Mouse (Mus musculus): ENCODE measurements around the gene Fam102a.

Fam102a gene

DNA sequence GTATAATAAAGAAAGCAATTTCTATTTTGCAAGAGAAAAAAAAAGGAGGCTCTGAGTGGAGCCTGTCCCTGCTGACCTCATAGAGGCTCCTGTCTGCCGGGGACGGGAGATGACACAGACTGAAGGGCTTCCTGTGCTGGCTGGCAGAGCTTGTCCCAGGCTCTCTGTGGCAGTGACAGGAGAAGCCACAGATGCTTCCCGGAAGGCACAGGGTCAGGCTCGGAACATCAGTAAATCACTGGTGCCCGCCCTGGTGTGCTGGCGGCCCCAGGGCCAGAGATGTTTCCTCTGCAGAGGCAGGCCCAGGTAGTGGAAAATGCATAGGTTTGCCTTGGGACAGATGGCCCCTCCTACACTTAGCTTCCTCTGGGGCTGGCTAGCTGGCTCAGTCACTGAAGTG is 20.8 kb upstream of the Fam102a start:
- no peak for DNase-seq (ENCODE audit: extremely low spot score)

DNA sequence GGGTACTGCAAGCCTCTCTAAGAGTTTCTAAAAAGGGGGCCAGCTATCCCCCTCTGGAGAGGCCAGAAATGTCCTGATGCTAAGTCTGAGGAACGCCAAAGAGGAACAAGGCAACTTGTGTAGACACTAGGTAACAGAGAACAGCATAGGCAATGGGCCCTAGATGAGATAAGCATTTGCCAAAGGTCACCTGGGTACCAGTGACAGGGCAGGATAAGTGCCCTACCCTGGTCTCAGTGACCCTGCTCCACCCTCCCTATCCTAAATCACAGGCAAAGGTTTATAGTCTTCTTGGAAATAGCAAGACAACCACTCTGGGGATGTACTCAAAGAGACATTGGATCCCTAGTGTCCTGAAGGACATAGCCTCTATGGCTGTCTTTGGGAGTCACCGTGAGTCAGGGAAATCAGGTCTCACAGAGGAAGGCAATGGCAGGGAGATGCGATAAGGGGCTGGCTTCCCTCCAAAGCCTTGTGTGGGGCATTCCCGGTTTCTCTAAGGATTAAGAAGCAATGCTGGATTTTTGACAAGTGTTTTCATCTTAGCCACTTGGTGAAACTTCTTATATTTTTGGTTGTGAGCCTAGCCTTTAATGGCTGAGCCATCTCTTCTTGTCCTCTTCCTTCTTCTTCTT is 17.8 kb upstream of the Fam102a start:
- no peak for DNase-seq (ENCODE audit: extremely low spot score)

DNA sequence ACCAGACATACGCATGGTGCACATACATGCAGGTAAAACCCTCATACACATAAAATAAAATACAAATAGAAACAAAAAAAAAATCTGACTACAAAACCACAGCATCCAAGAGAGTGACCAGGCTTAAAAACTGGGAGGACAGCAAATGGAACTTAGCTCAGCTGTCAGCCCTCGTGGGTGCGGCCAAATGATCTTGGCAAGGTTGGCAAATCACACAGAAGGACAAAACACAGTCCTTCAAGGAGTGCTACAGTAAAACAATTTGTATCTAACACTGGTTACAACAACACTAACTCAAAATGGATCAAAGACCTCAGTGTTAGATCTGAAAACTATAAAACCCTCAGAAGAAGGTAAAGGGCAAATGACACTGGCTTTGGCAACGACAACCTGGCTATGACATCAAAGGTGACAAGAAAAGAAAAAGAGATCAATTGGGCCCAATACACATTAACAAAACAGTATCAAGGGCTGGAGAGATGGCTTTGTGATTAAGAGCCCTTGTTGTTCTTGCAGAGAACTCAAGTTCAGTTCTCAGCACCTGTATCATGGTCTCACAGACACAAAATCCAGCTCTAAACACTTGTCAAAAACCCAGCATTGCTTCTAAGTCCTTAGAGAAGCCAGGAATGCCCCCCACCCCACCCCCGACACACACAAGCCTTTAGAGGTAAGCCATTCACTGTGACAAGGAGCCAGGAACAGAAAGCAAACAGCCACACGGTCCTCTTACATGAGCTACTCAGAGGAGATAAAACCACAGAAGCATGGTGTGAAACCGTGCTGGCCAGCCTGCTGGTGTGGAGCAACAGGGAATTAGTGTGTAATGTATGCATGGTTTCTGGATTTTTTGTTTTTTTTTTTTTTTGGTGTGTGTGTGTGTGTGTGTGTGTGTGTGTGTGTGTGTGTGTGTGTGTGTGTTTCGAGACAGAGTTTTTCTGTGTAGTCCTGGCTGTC is 14.8 kb upstream of the Fam102a start:
- DNase-seq (ENCODE audit: extremely low spot score) = no peak

DNA sequence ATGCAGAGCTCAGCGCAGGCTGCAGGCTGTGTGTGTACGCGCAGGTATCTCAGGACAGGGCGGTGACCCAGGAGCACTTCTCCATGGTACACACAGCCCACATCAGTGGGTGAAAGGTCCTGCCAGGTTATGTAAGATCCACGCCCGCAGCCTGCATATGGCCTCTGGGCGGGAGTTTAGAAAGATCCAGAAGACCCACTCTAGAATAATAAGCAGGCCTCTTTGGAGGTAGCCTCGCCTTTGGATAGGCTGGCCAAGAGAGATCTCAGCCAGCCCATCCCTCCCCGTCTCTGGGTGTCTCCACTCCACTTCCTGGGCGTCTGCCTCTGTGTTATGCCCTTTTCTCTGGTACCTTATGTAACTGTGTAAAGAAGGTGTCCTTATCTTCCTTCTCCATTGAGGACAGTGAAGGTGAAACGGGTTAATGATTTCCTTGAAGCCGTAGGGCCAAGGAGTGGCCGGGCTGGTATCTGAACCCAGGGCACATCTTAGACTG is 10.5 kb upstream of the Fam102a start:
- no peak for DNase-seq (ENCODE audit: extremely low spot score)

DNA sequence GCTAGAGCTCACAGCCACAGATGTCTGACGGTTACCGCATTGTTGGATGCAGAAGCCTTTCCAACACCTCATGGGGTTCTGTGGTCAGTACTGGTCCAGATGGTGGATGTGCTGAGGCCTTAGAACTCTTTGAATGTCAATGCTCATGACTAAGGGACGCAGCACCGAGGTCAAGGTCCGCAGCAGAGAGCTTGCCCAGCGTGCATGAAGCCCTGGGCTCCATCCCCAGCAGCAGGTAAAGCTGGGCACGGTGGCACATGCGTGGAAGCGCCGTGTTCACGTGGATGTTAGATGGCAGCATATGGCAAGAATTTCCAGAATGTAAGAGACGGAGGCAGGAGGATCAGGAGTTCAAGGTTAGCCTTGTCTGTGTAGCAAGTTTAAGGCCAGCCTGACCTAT is 9.3 kb upstream of the Fam102a start:
- no peak for DNase-seq (ENCODE audit: extremely low spot score)

DNA sequence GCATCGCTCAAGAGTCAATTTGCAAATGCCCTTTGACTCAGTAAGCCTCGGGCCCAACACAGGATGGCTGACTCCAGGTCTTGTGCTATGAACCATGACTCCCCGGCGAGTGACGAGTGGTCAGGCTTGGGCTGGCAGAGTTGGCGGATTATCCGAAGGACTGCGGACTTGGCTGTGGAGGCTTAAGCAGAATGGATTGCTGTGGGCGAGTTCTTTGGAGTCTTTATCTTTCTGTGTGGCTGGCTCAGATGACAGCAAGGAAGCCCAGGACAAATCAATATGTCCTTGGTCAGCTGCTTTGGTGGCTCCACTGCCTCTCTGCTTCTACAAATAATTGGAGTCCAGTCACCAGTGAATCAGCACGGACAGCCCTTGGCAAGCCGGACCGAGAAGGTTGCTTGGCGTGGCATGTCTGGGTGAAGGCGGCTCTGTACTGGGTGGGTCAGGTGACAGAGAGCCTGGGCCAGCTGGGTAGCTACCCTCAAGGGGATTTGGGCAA is 7.6 kb upstream of the Fam102a start:
- no peak for DNase-seq (ENCODE audit: extremely low spot score)

DNA sequence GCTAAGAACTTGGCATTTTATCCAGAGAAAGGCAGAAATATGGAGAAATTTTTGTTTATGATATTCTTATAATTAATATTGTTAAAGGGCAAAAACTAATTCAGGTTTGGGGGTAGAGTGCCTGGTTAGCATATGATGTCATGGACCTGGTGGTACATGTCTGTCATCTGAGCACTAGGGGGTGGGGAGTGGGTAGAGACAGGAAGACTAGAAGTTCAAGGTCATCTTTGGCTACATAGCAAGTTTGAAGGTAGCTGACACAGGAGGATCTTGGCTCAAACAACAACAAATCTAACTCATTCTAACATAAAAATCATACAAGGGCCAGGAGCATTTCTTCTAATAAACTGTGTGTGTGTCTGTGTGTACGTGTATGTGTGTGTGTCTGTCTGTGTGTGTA is 6.8 kb upstream of the Fam102a start:
- no peak for DNase-seq (ENCODE audit: extremely low spot score)

DNA sequence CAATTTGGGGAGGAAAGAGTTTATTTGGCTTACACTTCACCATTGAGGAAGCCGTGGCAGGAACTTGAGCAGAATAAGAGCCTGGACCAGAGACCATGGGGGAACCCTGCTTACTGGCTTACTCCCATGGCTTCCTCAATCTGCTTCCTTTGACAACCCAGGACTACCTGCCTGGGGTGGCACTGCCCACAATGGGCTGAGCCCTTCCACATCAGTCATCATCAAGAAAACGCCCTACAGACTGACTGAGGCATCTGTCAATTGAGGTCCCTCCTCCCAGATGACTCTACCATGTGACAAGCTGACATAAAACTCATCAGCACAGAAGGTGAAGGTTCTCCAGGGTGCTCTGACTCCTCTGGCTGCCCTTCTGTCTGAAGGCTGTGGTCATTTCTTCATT is 4.7 kb upstream of the Fam102a start:
- DNase-seq (ENCODE audit: extremely low spot score) = no peak

DNA sequence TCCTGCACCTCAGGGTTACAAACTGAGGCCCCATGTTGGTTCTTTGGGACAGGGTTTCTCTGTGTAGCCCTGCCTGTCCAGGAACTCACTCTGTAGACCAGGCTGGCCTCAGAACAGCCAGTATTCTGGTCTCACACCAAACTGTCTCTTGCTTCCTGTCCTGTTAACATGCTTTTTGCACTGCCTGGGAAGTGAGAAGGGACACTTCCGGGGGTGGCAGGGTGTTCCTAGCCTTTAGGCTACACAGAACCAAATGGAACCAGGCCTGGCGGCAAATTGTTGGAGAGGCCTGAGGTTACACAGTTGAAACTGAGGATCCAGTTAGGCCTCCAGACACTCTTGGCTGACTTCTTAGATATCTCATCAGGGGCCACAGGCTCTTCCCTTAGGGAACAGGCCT is 2.0 kb upstream of the Fam102a start:
- DNase-seq (ENCODE audit: extremely low spot score) = no peak

DNA sequence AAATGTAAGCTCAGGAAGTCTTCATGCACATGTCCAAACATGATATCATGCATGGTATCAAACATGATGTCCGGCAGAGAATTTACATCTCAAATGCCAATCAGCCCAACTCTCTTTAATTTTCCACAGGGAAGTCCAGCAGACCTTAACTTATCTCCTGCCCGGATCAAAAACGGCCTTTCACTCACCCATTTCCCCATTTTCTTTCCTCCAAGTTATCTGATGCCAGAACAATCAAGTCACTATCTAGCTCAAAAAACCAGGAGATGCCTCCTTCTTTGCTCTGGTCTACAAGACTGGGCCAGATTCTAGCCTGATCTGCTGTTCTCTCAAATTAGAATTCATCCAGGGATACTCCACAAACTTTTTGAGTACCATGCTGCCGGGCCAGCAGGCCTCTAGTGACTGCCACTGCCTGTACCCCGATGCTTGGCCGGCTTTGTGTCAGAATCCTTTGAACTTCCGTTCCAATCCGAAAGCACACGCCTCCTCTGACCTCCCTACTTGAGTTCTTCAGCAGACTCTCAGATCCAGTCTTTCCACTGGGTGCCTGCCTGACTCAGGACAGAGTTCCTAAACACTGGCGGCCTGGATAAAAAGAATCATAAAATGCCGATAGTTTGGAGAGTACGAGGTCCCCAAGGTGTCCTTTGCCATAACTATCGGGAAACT is 935 bp upstream of the Fam102a start:
- DNase-seq (ENCODE audit: extremely low spot score) = peak; percentile 71

DNA sequence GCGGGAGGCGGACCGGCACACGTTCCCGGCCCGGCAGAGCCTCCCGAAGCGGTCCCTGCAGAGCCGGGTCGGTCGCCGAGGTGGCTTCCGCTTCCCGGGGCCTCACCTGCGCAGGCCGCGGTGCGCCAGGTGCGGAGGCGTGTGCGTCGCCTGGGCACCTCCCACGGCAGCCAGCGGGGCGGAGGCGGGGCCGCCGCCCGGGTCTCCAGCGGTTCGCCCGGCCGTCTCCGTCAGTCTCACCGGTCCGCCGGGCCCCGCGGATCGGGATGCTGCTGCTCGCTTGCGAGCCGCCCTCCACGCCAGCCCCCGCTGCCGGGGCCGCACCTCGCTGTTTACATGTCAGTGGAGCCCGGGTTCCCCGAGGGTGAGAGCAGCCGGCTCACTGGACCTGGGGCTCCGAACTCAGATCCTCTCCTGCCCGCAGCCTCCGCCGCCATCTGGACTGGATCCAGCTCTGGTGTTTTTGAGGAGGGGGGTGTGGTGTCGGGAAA is 414 bp downstream of the Fam102a start:
- DNase-seq (ENCODE audit: extremely low spot score) = peak; percentile 58

DNA sequence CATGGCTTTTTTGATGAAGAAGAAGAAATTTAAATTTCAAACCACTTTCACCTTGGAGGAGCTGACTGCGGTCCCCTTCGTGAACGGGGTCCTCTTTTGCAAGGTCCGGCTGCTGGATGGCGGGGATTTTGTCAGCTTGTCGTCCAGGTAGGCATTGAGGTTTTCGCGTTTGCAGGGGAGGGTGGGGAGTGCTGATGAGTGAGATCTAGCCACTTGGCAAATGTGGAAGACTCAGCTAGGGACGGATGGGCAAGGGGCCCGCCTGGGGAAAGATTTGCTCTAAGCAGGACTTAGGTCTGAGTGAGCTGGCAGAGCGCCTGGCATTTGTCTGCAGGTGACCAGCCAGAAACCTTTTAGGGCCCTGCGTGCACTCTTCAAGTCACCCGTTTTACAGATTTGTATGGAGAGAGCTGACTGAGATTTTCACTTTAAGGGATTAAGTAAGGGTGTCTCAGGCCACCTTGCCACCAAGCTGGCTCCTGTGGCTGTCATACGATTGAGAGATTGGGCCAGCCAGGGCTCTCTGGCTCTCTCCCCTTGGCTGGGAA is 1.0 kb downstream of the Fam102a start:
- peak; percentile 22 for DNase-seq (ENCODE audit: extremely low spot score)

DNA sequence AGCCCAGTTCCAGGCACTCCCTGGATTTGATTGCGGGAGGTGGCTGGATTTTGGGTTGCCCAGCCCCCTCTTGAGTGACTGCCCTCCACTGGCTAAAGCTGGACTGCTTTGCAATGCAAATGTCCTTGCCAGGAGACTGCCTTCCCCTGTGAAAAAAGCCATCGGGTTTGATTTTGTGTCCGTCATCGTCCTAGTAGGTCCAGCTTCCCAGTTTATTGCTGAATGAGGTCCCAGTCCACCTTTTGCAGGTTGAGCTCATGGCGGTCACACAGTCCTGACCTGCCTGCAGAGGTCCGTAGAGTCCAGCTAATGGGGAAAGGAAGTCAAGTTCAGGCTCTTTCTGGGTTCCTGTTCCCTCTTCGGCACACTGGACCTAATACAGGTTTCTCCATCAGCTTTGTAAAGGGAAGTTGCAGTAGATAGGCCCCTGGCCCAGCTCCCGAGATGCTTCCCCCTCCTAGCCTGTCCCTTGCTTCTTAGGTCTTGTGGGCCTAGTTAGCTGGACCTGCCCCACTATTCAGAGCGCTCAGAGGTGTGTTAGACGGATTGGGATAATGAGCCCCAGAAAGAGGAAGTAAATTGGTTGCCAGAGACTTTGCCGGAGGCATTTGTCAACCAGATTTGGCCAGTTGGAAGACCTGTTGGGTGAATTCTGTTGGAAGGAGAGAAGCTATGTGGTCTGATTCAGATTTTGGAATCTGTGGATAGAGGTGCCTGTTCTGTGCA is 1.7 kb downstream of the Fam102a start:
- DNase-seq (ENCODE audit: extremely low spot score) = peak; percentile 38

DNA sequence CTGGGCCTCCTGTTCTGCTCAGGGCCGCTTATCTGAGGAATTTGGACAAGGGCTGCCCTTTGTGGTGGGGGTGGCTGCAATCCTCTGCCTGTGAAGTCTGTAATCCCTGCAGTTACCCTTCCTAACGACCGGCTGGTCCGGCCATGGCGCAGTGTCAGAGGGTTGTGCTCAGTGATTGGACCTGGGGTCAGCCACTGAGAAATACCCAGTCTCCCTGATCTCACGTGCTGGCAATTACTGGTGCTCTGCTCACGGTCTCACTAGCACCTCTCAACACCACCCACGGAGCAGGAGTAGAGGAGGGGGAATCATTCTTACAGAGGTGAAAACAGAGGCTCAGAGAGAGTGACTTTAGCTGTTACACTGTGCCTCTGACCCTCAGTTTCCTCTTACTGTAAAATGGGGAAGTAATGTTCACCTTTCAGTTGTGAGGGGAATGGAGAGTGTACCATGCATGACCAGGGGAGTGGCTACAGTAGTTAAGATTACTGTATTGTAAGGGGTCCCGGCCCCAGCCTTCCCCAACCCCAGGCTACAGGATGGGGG is 2.3 kb downstream of the Fam102a start:
- peak; percentile 27 for DNase-seq (ENCODE audit: extremely low spot score)

DNA sequence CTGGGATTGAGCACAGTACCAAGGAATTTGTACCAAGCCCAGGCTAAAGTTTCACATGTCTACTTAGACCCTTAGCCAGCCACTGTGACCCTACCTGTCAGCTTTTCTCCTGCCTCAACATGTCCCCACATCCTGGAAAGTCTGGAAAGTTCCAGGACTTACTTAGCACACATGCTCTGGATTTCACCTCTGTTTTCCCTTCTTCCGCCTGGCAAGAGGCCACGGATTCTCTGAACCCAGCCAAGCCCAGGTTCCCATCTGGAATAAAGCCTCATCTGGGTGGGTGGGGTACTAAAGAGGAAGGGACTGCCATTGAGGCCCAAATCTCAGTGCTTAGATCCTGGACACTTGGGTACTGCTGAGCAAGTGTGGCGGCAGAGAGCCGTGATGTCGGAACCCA is 2.8 kb downstream of the Fam102a start:
- DNase-seq (ENCODE audit: extremely low spot score) = no peak

DNA sequence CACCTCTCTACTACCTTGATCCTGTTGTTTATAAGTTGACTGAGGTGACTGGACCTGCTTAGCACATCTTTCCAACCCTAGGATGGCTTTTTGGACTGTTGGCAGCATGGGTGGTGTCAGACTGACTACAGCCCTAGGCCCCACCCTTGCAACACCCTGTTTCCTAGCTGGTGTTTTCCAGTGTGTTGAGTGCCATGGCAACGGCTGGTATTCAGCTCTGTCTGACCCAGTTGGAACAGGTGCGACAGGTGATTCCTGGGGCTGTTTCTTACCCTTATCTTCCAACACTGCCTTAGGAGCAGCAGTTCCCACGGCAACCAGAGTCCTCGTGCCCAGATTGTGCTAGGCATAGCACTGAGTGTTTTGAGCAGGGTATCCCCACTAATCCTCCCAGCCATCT is 3.3 kb downstream of the Fam102a start:
- no peak for DNase-seq (ENCODE audit: extremely low spot score)

DNA sequence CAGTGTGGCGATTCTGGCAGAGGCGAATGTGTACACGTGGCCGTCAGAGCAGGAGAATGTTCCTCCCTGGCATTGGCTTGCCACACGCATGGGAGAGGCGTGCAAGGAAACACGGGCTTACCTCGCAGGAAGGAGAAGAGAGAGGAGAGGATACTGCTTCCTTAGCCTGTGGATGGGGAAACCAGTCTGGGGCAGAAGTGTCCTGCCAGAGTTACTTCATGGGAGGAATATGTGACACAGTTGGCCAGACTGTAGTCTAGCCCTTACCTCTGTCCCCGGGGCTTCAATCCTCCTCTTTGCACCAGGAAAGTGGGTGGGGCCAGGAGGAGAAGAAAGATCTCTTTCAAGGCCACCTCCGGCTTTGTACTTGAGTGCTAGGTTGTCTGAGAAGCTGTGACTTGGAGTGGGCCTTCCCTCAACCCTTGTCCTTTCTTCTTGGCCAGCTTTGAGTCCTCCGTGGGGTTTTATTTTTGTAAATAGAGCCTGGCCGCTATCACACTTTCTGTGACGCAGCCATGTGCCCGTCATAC is 4.4 kb downstream of the Fam102a start:
- no peak for DNase-seq (ENCODE audit: extremely low spot score)

DNA sequence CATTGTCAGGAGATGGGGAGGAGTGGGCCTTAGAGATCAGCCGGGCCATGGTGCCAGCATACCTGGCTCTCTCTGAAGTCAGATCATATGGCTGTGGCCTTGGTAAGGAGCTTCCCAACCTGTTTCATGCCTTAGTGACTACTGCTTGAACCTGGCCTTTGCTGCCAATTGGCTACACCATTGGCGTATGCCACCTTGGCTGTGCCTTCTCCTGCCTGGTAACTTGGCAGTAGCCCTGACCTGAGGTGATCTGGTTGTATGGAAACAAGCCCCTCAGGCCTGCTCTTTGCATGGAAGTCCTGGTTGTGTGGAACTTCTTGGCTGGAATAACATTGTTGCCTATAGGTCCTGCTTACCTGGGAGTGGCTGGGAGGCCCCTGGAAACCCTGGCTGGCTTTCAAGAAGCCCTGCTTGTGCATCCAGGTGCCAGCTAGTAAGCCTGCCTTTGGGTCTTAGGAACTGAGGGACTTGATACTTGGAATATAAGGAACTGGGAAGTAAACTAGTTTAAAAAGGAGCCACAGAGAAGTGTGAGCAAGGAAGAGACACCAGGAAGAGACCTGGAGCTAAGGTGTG is 6.3 kb downstream of the Fam102a start:
- DNase-seq (ENCODE audit: extremely low spot score) = no peak

DNA sequence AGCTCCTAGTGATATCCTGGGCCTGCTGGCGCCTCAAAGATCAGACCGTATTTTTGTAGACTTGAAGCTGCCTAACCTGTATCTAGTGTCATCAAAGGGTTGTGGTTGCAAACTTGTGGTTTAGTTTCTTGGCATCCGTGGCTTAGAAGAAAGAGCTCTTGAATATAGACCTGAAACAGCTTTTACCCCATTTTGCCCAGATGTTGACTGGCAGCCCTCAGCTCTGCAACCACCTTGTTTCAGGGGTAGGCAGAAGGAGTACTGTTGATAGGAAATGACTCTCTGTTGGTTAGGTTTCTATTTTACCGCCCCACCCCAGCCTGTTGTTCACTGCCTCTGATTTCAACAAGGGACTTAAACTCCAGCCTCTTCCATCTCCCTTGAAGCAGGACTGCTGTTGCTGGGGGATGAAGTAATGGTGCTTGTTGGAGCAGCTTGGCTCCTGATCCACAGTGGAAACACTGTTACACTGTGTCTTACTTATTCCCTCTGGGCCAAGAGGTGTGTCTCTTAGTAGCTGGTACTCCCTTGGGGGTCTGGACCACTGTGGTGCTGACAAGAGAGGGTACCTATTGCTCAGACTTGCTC is 6.9 kb downstream of the Fam102a start:
- no peak for DNase-seq (ENCODE audit: extremely low spot score)

DNA sequence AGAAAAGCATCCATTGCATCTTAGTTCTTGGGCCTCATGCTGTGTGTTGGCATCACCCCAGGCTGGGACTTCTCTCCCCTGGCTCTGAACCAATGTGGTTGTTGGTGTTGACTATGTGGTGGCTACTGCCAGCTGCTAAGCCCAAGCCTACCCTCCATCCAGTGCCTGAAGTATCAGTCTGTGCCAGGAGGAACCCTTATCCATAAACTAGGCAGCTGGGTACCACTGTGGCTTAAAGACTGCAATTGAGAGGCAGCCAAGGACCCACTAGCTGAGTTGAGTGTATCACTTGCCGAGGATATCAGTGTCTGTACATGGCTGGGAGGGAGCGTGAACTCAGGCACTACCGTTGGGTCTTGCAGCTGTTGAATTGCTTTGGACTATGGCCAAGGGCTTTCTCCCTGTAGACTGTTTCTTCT is 7.9 kb downstream of the Fam102a start:
- no peak for DNase-seq (ENCODE audit: extremely low spot score)
